Mouse (Mus musculus) bone marrow macrophage, adult 2 months (primary cell): ENCODE results near the gene Elovl5.

Experiments
- CTCF ChIP-seq: IDR thresholded peaks from 2 replicates; pipeline ENCODE4 v1.5.1; 2012; ENCODE audit warnings: low read depth, mild to moderate bottlenecking, low read length, moderate library complexity
- POLR2A ChIP-seq: IDR thresholded peaks from 2 replicates; pipeline ENCODE4 v1.6.1; 2012; ENCODE audit warnings: mild to moderate bottlenecking, low read depth, low read length, borderline replicate concordance

GRCm38 (mm10) chr9:77948214-77948613, 31.1 kb downstream of the Elovl5 start:
- no peak for TF ChIP-seq CTCF
- TF ChIP-seq POLR2A = no peak
